In the genomic region with DNA sequence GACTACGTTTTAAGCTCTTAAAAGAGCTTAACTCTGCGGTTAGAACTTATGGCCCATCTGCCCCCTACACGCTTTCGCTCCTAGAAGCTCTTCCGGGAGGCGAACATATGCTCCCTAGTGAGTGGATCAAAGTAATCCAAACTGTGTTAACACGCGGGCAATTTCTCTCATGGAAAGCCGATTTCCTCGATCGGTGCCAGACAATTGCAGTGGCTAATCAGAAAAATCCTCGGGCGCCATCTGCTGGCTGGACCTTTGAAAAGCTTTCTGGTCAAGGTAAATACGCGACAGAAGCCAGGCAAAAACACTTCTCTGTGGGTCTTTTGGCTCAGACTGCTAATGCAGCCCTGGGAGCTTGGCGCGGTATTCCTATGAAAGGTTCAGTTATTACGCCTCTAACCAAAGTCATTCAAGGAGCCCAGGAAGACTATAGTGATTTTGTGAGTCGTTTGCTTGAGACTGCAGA, we compare ENCODE assay signal across 8 mouse cellular contexts. TPM values are rescaled to one million over a fixed set of nuclear protein-coding genes. Genes with fewer than 3 reads are reported as not detected.
A peak's percentile ranks its signal among the peaks of the same experiment; 100 is the strongest.
DNase-seq lines count a peak whose midpoint lies in the region; ATAC-seq and TF ChIP-seq lines count a peak whose summit lies in the region.

No protein-coding gene starts in this region.

- peak; percentile 83 for TF ChIP-seq CTCF in kidney, postnatal 0 days (IDR thresholded peaks at IDR 0.05; ENCODE audit: low read depth)

- DNase-seq in CD4-positive helper T cell, adult 2 months (ENCODE audit: low read depth, low spot score) = peak; percentile 85
- DNase-seq in brain, embryonic 18.5 days (ENCODE audit: low read depth, low spot score) = peak; percentile 79
- peak; percentile 97 for DNase-seq in kidney, postnatal 0 days (ENCODE audit: low spot score)
- DNase-seq in liver, embryonic 11.5 days (ENCODE audit: low spot score) = peak; percentile 85
- peak; percentile 90 for DNase-seq in naive thymus-derived CD4-positive, alpha-beta T cell, adult 2 months (ENCODE audit: low read depth)

- peak overlapping the region; percentile 62 for H3K4me3 ChIP-seq in heart, embryonic 12.5 days
- peak overlapping the region; percentile 55 for H3K4me3 ChIP-seq in kidney, postnatal 0 days (replicated peaks; ENCODE audit: low read depth, low read length)
- H3K4me3 ChIP-seq in liver, embryonic 11.5 days (ENCODE audit: low read depth, low read length) = peak overlapping the region; percentile 51
- H3K4me3 ChIP-seq in stomach, embryonic 14.5 days (ENCODE audit: low read depth, low read length) = peak overlapping the region; percentile 53

- WGBS in heart, embryonic 12.5 days = under 1% methylated on average over 19 of the region's 19 CpGs
- under 1% methylated on average over 19 of the region's 19 CpGs for WGBS in kidney, postnatal 0 days
- under 1% methylated on average over 19 of the region's 19 CpGs for WGBS in liver, embryonic 11.5 days
- under 1% methylated on average over 19 of the region's 19 CpGs for WGBS in stomach, embryonic 14.5 days

- peak overlapping the region; percentile 78 for H3K9ac ChIP-seq in heart, embryonic 12.5 days
- peak overlapping the region; percentile 77 for H3K9ac ChIP-seq in kidney, postnatal 0 days (ENCODE audit: low read depth, low read length)
- peak overlapping the region; percentile 66 for H3K9ac ChIP-seq in liver, embryonic 11.5 days (ENCODE audit: low read depth, low read length)
- peak overlapping the region; percentile 61 for H3K9ac ChIP-seq in stomach, embryonic 14.5 days (replicated peaks; ENCODE audit: low read depth, low read length)

- no peaks in the 10 kb centered on the region for H3K36me3 ChIP-seq in heart, embryonic 12.5 days
- H3K36me3 ChIP-seq in kidney, postnatal 0 days (ENCODE audit: insufficient read depth, low read length) = no peaks in the 10 kb centered on the region
- H3K36me3 ChIP-seq in liver, embryonic 11.5 days (ENCODE audit: control insufficient read depth, insufficient read depth, low read length) = no peaks in the 10 kb centered on the region
- H3K36me3 ChIP-seq in stomach, embryonic 14.5 days (ENCODE audit: control insufficient read depth, insufficient read depth, low read length) = no peaks in the 10 kb centered on the region

- no peaks in the 10 kb centered on the region for H3K9me3 ChIP-seq in heart, embryonic 12.5 days (replicated peaks)
- no peaks in the 10 kb centered on the region for H3K9me3 ChIP-seq in kidney, postnatal 0 days (replicated peaks; ENCODE audit: low read length)
- H3K9me3 ChIP-seq in liver, embryonic 11.5 days (ENCODE audit: control insufficient read depth, low read length) = no peaks in the 10 kb centered on the region
- H3K9me3 ChIP-seq in stomach, embryonic 14.5 days (ENCODE audit: control insufficient read depth, low read depth, low read length) = no peaks in the 10 kb centered on the region

- H3K4me1 ChIP-seq in heart, embryonic 12.5 days (replicated peaks) = peaks cover 25% of the 10 kb centered on the region
- no peaks in the 10 kb centered on the region for H3K4me1 ChIP-seq in kidney, postnatal 0 days (replicated peaks; ENCODE audit: insufficient read depth, low read length)
- peaks cover 6% of the 10 kb centered on the region; the same call in 1 of the 2 replicates for H3K4me1 ChIP-seq in liver, embryonic 11.5 days (replicated peaks; ENCODE audit: control insufficient read depth, insufficient read depth, low read length)
- H3K4me1 ChIP-seq in stomach, embryonic 14.5 days (ENCODE audit: control insufficient read depth, insufficient read depth, low read length) = no peaks in the 10 kb centered on the region

- peak overlapping the region; percentile 86 for H3K27ac ChIP-seq in heart, embryonic 12.5 days (ENCODE audit: poor library complexity, severe bottlenecking)
- peak overlapping the region; percentile 89 for H3K27ac ChIP-seq in kidney, postnatal 0 days
- peak overlapping the region; percentile 43; the same call in 1 of the 2 replicates for H3K27ac ChIP-seq in liver, embryonic 11.5 days (ENCODE audit: low read depth, low read length)
- peak overlapping the region; percentile 90 for H3K27ac ChIP-seq in stomach, embryonic 14.5 days (ENCODE audit: low read length)

- ATAC-seq in erythroid progenitor cell, adult 5-6 weeks (replicated peaks; ENCODE audit: low FRiP score, poor library complexity, severe bottlenecking) = peak; percentile 68
- ATAC-seq in heart, embryonic 12.5 days (ENCODE audit: insufficient number of reproducible peaks, low FRiP score) = peak; percentile 69
- peak; percentile 75 for ATAC-seq in kidney, postnatal 0 days (replicated peaks; ENCODE audit: low FRiP score, low read depth)
- ATAC-seq in liver, embryonic 11.5 days (replicated peaks; ENCODE audit: low FRiP score) = peak; percentile 70
- ATAC-seq in stomach, embryonic 14.5 days (ENCODE audit: insufficient number of reproducible peaks, insufficient read depth, low FRiP score, low read depth) = peak; percentile 68

- peak overlapping the region; percentile 94 for H3K4me2 ChIP-seq in heart, embryonic 12.5 days
- H3K4me2 ChIP-seq in kidney, postnatal 0 days (ENCODE audit: low read length) = peak overlapping the region; percentile 84
- peak overlapping the region; percentile 84 for H3K4me2 ChIP-seq in liver, embryonic 11.5 days
- peak overlapping the region; percentile 72 for H3K4me2 ChIP-seq in stomach, embryonic 14.5 days (replicated peaks; ENCODE audit: low read depth, low read length)

- 0 out of 2 replicates have a peak, but pooled peaks cover 3% of the 10 kb centered on the region for H3K27me3 ChIP-seq in heart, embryonic 12.5 days (replicated peaks)
- no peaks in the 10 kb centered on the region for H3K27me3 ChIP-seq in kidney, postnatal 0 days (ENCODE audit: insufficient read depth, low read length)
- H3K27me3 ChIP-seq in liver, embryonic 11.5 days (replicated peaks; ENCODE audit: control insufficient read depth, insufficient read depth, low read length) = peaks cover 19% of the 10 kb centered on the region
- H3K27me3 ChIP-seq in stomach, embryonic 14.5 days (ENCODE audit: control insufficient read depth, insufficient read depth, low read length) = no peaks in the 10 kb centered on the region

RNA-seq across cellular contexts. Expression of gene Gm4559, which starts 10.5 kb away (rescaled TPM):
- total RNA-seq in erythroid progenitor cell, adult 5-6 weeks (2015; ENCODE audit: low replicate concordance) = not detected in 2 replicates
- not detected in 2 replicates for total RNA-seq in erythroid progenitor cell, adult 5-6 weeks (2017; ENCODE audit: low replicate concordance)
- polyA plus RNA-seq in heart, embryonic 12.5 days (2016; fragmentation: Nextera tagmentation; extraction: Ambion mirVana) = not detected in 2 replicates
- polyA plus RNA-seq in kidney, postnatal 0 days (2015; fragmentation: Nextera tagmentation; extraction: Ambion mirVana) = not detected in 2 replicates
- not detected in 2 replicates for polyA plus RNA-seq in liver, embryonic 11.5 days (2014; fragmentation: Nextera tagmentation; extraction: Ambion mirVana)
- polyA plus RNA-seq in stomach, embryonic 14.5 days (2014; fragmentation: Nextera tagmentation; extraction: Ambion mirVana) = not detected in 2 replicates

RNA-seq across cellular contexts. Expression of gene Krtap5-1, which starts 12.3 kb away (rescaled TPM):
- total RNA-seq in erythroid progenitor cell, adult 5-6 weeks (2015; ENCODE audit: low replicate concordance) = not detected in 2 replicates
- total RNA-seq in erythroid progenitor cell, adult 5-6 weeks (2017; ENCODE audit: low replicate concordance) = not detected in 2 replicates
- not detected in 2 replicates for polyA plus RNA-seq in heart, embryonic 12.5 days (2016; fragmentation: Nextera tagmentation; extraction: Ambion mirVana)
- not detected in 2 replicates for polyA plus RNA-seq in kidney, postnatal 0 days (2015; fragmentation: Nextera tagmentation; extraction: Ambion mirVana)
- polyA plus RNA-seq in liver, embryonic 11.5 days (2014; fragmentation: Nextera tagmentation; extraction: Ambion mirVana) = not detected in 2 replicates
- polyA plus RNA-seq in stomach, embryonic 14.5 days (2014; fragmentation: Nextera tagmentation; extraction: Ambion mirVana) = not detected in 2 replicates

RNA-seq across cellular contexts. Expression of gene Krtap5-4, which starts 18.7 kb away (rescaled TPM):
- not detected in 2 replicates for total RNA-seq in erythroid progenitor cell, adult 5-6 weeks (2015; ENCODE audit: low replicate concordance)
- total RNA-seq in erythroid progenitor cell, adult 5-6 weeks (2017; ENCODE audit: low replicate concordance) = not detected in 2 replicates
- not detected in 2 replicates for polyA plus RNA-seq in heart, embryonic 12.5 days (2016; fragmentation: Nextera tagmentation; extraction: Ambion mirVana)
- not detected in 2 replicates for polyA plus RNA-seq in kidney, postnatal 0 days (2015; fragmentation: Nextera tagmentation; extraction: Ambion mirVana)
- not detected in 2 replicates for polyA plus RNA-seq in liver, embryonic 11.5 days (2014; fragmentation: Nextera tagmentation; extraction: Ambion mirVana)
- polyA plus RNA-seq in stomach, embryonic 14.5 days (2014; fragmentation: Nextera tagmentation; extraction: Ambion mirVana) = not detected in 2 replicates

RNA-seq across cellular contexts. Expression of gene Gm2431, which starts 26.5 kb away (rescaled TPM):
- not detected in 2 replicates for total RNA-seq in erythroid progenitor cell, adult 5-6 weeks (2015; ENCODE audit: low replicate concordance)
- total RNA-seq in erythroid progenitor cell, adult 5-6 weeks (2017; ENCODE audit: low replicate concordance) = not detected in 2 replicates
- polyA plus RNA-seq in heart, embryonic 12.5 days (2016; fragmentation: Nextera tagmentation; extraction: Ambion mirVana) = not detected in 2 replicates
- polyA plus RNA-seq in kidney, postnatal 0 days (2015; fragmentation: Nextera tagmentation; extraction: Ambion mirVana) = not detected in 2 replicates
- not detected in 2 replicates for polyA plus RNA-seq in liver, embryonic 11.5 days (2014; fragmentation: Nextera tagmentation; extraction: Ambion mirVana)
- polyA plus RNA-seq in stomach, embryonic 14.5 days (2014; fragmentation: Nextera tagmentation; extraction: Ambion mirVana) = not detected in 2 replicates

RNA-seq across cellular contexts. Expression of gene Gm40460, which starts 43.8 kb away (rescaled TPM):
- total RNA-seq in erythroid progenitor cell, adult 5-6 weeks (2015; ENCODE audit: low replicate concordance) = not detected in 2 replicates
- not detected in 2 replicates for total RNA-seq in erythroid progenitor cell, adult 5-6 weeks (2017; ENCODE audit: low replicate concordance)
- not detected in 2 replicates for polyA plus RNA-seq in heart, embryonic 12.5 days (2016; fragmentation: Nextera tagmentation; extraction: Ambion mirVana)
- polyA plus RNA-seq in kidney, postnatal 0 days (2015; fragmentation: Nextera tagmentation; extraction: Ambion mirVana) = not detected in 2 replicates
- not detected in 2 replicates for polyA plus RNA-seq in liver, embryonic 11.5 days (2014; fragmentation: Nextera tagmentation; extraction: Ambion mirVana)
- polyA plus RNA-seq in stomach, embryonic 14.5 days (2014; fragmentation: Nextera tagmentation; extraction: Ambion mirVana) = not detected in 2 replicates

Comparison
In these comparisons a context has a peak if more than half of its experiments do, and no peak if none do; other contexts are left out.
1. Peak in every context shown above with its lines: DNase-seq, ATAC-seq, H3K4me3 ChIP-seq and H3K27ac ChIP-seq.